Mouse (Mus musculus): ENCODE data around the gene Birc2. TPM values are rescaled to one million over a fixed set of nuclear protein-coding genes. Genes with fewer than 3 reads are reported as not detected.

Birc2 gene
- polyA plus RNA-seq, 1 experiment from 2014 or later, result 26.9 TPM

DNA sequence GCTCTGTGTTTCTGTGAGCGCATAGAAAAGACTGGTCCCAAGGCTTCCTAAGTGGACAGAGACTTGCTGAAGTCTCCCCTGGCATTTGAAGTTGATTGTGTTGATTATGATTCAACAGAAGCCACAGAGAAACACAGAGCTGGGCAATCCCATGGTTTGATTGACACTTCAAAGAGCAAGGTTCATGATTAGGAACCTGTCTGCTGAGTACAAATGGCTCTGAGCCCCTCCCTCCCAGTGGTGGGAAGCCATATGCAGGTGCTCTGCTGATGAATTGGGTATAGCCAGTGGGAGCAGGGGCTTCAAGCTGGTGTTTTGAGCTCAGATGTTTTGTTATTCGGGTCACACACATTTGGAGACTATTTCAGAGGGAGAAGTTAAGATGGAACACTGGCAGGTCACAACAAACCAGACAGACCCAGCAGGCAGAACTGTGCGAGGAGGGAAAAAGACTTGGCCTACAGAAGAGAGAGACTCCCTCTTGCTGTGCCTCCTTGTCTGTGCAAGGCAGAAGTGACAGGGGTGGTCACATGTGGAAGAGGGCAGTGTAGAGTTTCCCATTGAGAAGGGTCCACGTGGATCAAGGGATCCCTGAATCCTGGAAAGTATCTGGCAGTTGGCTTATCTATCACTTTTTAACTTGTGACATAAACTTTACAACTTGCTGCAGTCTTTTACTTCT is 64.0 kb downstream of the Birc2 start:
- Histone ChIP-seq H3K4me2 (ENCODE audit: low read depth, low read length) (no peak overlapping the region), H3K9me3 (ENCODE audit: control insufficient read depth, low read length) (no peaks in the 10 kb centered on the region), H3K4me1 (ENCODE audit: control insufficient read depth, insufficient read depth, low read length) (0 out of 2 replicates have a peak, but pooled peaks cover 2% of the 10 kb centered on the region), H3K27ac (ENCODE audit: low read length) (no peak overlapping the region), H3K9ac (ENCODE audit: low read depth, low read length) (no peak overlapping the region), H3K4me3 (ENCODE audit: low read length) (no peak overlapping the region), H3K36me3 (ENCODE audit: control insufficient read depth, insufficient read depth, low read length) (peaks cover 10% of the 10 kb centered on the region), H3K27me3 (replicated peaks; ENCODE audit: control insufficient read depth, insufficient read depth, low read length) (no peaks in the 10 kb centered on the region)
- ATAC-seq, result no peak
- WGBS, result 88% methylated on average over 4 of the region's 4 CpGs

DNA sequence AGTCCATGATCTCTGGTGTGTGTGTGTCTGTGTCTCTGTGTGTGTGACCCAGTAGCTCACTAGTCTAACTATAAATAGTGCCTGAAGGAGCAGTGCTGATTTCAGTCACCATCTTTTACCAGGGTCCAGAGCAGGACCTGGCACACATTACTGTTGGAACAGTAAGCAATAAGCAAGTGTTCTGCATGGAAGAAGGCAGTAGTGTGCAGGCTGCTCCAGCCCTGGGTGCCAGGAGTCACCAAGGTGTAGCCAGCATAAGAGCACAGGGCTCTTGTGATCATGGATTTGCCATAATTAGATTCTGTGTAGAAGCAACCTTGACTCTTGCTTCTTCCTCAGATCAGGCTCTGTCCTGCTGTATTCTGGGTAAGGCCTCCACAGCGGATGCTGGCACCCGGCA is 64.5 kb downstream of the Birc2 start:
- 88% methylated on average over 2 of the region's 2 CpGs for WGBS
- H3K27me3 ChIP-seq (replicated peaks; ENCODE audit: control insufficient read depth, insufficient read depth, low read length), result no peaks in the 10 kb centered on the region
- H3K9ac ChIP-seq (ENCODE audit: low read depth, low read length), result no peak overlapping the region
- ATAC-seq, result no peak
- no peak overlapping the region for H3K27ac ChIP-seq (ENCODE audit: low read length)
- H3K4me1 ChIP-seq (ENCODE audit: control insufficient read depth, insufficient read depth, low read length), result 0 out of 2 replicates have a peak, but pooled peaks cover 2% of the 10 kb centered on the region
- H3K4me3 ChIP-seq (ENCODE audit: low read length), result no peak overlapping the region
- peaks cover 10% of the 10 kb centered on the region for H3K36me3 ChIP-seq (ENCODE audit: control insufficient read depth, insufficient read depth, low read length)
- no peak overlapping the region for H3K4me2 ChIP-seq (ENCODE audit: low read depth, low read length)
- no peaks in the 10 kb centered on the region for H3K9me3 ChIP-seq (ENCODE audit: control insufficient read depth, low read length)

DNA sequence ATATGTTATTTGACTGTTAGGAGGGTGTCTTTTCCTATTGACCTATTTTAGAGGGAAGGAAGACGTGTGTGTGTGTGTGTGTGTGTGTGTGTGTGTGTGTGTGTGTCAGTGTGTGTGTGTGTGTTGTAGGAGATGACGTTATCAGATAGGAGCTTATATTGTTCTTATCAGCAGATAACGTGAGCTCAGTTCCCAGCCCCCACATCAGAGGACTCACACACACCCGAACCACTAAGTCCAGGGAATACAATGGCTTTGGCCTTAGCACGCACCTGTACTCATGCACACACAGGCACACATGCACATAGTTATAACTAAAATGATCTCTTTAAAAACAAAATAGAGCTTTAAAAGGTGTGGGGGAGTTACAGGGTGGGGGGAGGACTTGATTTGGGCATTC is 67.4 kb downstream of the Birc2 start:
- no peak overlapping the region for H3K9ac ChIP-seq (ENCODE audit: low read depth, low read length)
- ATAC-seq, result no peak
- H3K4me1 ChIP-seq (ENCODE audit: control insufficient read depth, insufficient read depth, low read length), result peaks cover 11% of the 10 kb centered on the region; the same call in 1 of the 2 replicates
- no peak overlapping the region for H3K4me2 ChIP-seq (ENCODE audit: low read depth, low read length)
- peaks cover 3% of the 10 kb centered on the region; the same call in 1 of the 2 replicates for H3K36me3 ChIP-seq (ENCODE audit: control insufficient read depth, insufficient read depth, low read length)
- 72% methylated on average over 5 of the region's 5 CpGs for WGBS
- no peak overlapping the region for H3K4me3 ChIP-seq (ENCODE audit: low read length)
- no peaks in the 10 kb centered on the region for H3K9me3 ChIP-seq (ENCODE audit: control insufficient read depth, low read length)
- no peaks in the 10 kb centered on the region for H3K27me3 ChIP-seq (replicated peaks; ENCODE audit: control insufficient read depth, insufficient read depth, low read length)
- no peak overlapping the region for H3K27ac ChIP-seq (ENCODE audit: low read length)

DNA sequence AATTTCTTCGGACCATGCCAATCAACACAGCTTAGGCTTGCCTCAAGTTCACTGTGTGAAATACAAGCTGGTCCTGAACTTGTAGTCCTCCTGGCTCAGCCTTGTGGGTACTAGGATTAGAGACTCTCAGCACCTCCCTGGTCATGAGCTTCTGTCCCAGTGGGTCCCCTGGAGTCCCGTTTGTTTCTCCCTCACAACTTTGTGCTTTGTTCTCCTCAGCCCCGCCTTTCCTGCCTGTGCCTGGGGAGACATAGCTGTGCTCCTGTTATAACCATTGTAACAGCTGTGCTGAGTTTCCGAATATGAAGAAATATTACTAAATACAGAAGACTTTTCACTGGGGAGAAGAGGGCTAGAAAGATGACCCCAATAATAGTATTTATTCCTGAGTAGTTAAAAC is 67.8 kb downstream of the Birc2 start:
- no peak for ATAC-seq
- H3K36me3 ChIP-seq (ENCODE audit: control insufficient read depth, insufficient read depth, low read length), result peaks cover 3% of the 10 kb centered on the region; the same call in 1 of the 2 replicates
- H3K27me3 ChIP-seq (replicated peaks; ENCODE audit: control insufficient read depth, insufficient read depth, low read length), result no peaks in the 10 kb centered on the region
- H3K27ac ChIP-seq (ENCODE audit: low read length), result no peak overlapping the region
- H3K9me3 ChIP-seq (ENCODE audit: control insufficient read depth, low read length), result no peaks in the 10 kb centered on the region
- WGBS, result 66% methylated on average over 4 of the region's 4 CpGs
- no peak overlapping the region for H3K4me2 ChIP-seq (ENCODE audit: low read depth, low read length)
- peaks cover 11% of the 10 kb centered on the region; the same call in 1 of the 2 replicates for H3K4me1 ChIP-seq (ENCODE audit: control insufficient read depth, insufficient read depth, low read length)
- H3K4me3 ChIP-seq (ENCODE audit: low read length), result no peak overlapping the region
- H3K9ac ChIP-seq (ENCODE audit: low read depth, low read length), result no peak overlapping the region

Small RNA genes lying within 50 kb of the gene (microRNA-seq; reads per million reads assigned to microRNA genes)
- 7.1 reads per million, percentile 19 among the genes with 10 or more reads in this experiment for gene Mir5618

Other genes starting within 250 kb of the Birc2 start
- gene Mmp20, start 208.8 kb downstream of the Birc2 start, polyA plus RNA-seq (2015; fragmentation: Nextera tagmentation; extraction: Ambion mirVana), result 0.22 and 0.24 TPM in 2 replicates
- 1.3 and 1.9 TPM in 2 replicates for gene Mmp7, start 145.0 kb downstream of the Birc2 start, polyA plus RNA-seq (2015; fragmentation: Nextera tagmentation; extraction: Ambion mirVana)
- 61.6 and 62.1 TPM in 2 replicates for gene Tmem123, start 73.0 kb downstream of the Birc2 start, polyA plus RNA-seq (2015; fragmentation: Nextera tagmentation; extraction: Ambion mirVana)
- 12.7 and 15.3 TPM in 2 replicates for gene Birc3, start 36.1 kb upstream of the Birc2 start, polyA plus RNA-seq (2015; fragmentation: Nextera tagmentation; extraction: Ambion mirVana)
- gene Yap1, start 167.5 kb upstream of the Birc2 start, polyA plus RNA-seq (2015; fragmentation: Nextera tagmentation; extraction: Ambion mirVana), result 13.2 and 18.3 TPM in 2 replicates
- gene Cfap300, start 205.8 kb upstream of the Birc2 start, polyA plus RNA-seq (2015; fragmentation: Nextera tagmentation; extraction: Ambion mirVana), result 7.4 and 7.7 TPM in 2 replicates

Measured in intestine, embryonic 16.5 days (tissue).